Mouse (Mus musculus): ENCODE results near the gene Map3k12. TPM values are rescaled to one million over a fixed set of nuclear protein-coding genes. Genes with fewer than 3 reads are reported as not detected.

The Map3k12 gene
- total and polyA plus RNA-seq, 2 experiments from 2014 or later: 41.2 to 86.1 TPM

DNA sequence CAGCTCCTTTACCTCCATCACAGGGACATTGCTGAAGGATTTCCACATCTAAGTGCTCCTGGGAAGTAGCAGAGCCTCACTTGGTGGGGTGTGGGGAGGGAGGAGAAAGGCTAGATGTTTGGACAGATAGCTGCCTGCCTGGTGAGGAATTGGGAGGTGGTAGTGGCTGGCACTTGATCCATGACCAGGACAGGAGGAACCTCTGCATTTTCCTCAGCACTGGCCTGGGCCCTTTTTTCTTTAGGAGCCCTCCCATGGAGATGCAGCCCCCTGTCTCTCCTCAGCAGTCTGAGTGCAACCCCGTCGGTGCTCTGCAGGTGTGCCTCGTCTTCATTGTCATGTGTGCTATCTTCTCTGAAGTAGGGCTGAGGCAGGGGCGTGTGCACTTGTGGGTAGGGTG is 4.6 kb upstream of the Map3k12 start:
- 91% methylated on average over 4 of the region's 4 CpGs for WGBS
- DNase-seq (ENCODE audit: low spot score) (no peak), ATAC-seq (no peak)
- Histone ChIP-seq H3K4me3 (ENCODE audit: low read length) (no peak overlapping the region), H3K36me3 (ENCODE audit: insufficient read depth, low read length) (peaks cover 5% of the 10 kb centered on the region), H3K4me2 (ENCODE audit: low read depth, low read length) (no peak overlapping the region), H3K9me3 (ENCODE audit: low read length) (no peaks in the 10 kb centered on the region), H3K4me1 (ENCODE audit: insufficient read depth, low read length) (peaks cover 8% of the 10 kb centered on the region; the same call in 1 of the 2 replicates), H3K27ac (no peak overlapping the region), H3K27me3 (ENCODE audit: insufficient read depth, low read length) (no peaks in the 10 kb centered on the region), H3K9ac (replicated peaks; ENCODE audit: low read length) (no peak overlapping the region)
- TF ChIP-seq CTCF (IDR thresholded peaks at IDR 0.05; ENCODE audit: low read depth): no peak

DNA sequence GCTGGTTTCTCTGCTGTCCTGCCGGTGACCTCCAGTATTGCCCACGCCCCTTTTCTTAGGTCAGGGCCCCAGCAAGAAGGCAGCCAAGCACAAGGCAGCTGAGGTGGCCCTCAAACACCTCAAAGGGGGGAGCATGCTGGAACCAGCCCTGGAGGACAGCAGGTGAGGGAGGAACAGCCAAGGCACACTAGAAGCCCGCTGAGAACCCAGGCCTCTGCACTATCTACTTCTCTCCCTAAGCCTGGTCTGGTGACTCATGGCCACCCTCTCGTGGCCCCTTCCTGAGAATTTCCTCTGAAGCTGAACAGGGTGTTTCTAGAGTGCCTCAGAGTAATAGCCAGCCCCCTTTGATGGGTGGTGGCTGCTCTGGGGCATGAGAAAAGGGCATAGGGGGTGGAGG is 3.6 kb upstream of the Map3k12 start:
- Histone ChIP-seq H3K9ac (replicated peaks; ENCODE audit: low read length) (no peak overlapping the region), H3K9me3 (ENCODE audit: low read length) (no peaks in the 10 kb centered on the region), H3K27ac (no peak overlapping the region), H3K4me2 (ENCODE audit: low read depth, low read length) (no peak overlapping the region), H3K4me3 (ENCODE audit: low read length) (no peak overlapping the region), H3K4me1 (ENCODE audit: insufficient read depth, low read length) (peaks cover 14% of the 10 kb centered on the region), H3K27me3 (ENCODE audit: insufficient read depth, low read length) (no peaks in the 10 kb centered on the region), H3K36me3 (ENCODE audit: insufficient read depth, low read length) (peaks cover 5% of the 10 kb centered on the region)
- 84% methylated on average over 4 of the region's 4 CpGs for WGBS
- ATAC-seq: no peak
- DNase-seq (ENCODE audit: low spot score): no peak
- TF ChIP-seq CTCF (IDR thresholded peaks at IDR 0.05; ENCODE audit: low read depth): no peak

- 65% methylated on average over 15 of the region's 17 CpGs for WGBS
- no peak for ATAC-seq
- H3K27ac ChIP-seq: peak overlapping the region; percentile 99
- H3K9me3 ChIP-seq (ENCODE audit: low read length): no peaks in the 10 kb centered on the region
- H3K27me3 ChIP-seq (ENCODE audit: insufficient read depth, low read length): no peaks in the 10 kb centered on the region
- no peak for DNase-seq (ENCODE audit: low spot score)
- peak overlapping the region; percentile 76 for H3K4me3 ChIP-seq (ENCODE audit: low read length)
- H3K36me3 ChIP-seq (ENCODE audit: insufficient read depth, low read length): peaks cover 5% of the 10 kb centered on the region
- peaks cover 16% of the 10 kb centered on the region for H3K4me1 ChIP-seq (ENCODE audit: insufficient read depth, low read length)
- peak overlapping the region; percentile 95 for H3K4me2 ChIP-seq (ENCODE audit: low read depth, low read length)
- H3K9ac ChIP-seq (replicated peaks; ENCODE audit: low read length): peak overlapping the region; percentile 75
- no peak for TF ChIP-seq CTCF (IDR thresholded peaks at IDR 0.05; ENCODE audit: low read depth)
Observed at GRCm38 (mm10) chr15:102519211-102520141, 2.6 kb upstream of the Map3k12 start.

DNA sequence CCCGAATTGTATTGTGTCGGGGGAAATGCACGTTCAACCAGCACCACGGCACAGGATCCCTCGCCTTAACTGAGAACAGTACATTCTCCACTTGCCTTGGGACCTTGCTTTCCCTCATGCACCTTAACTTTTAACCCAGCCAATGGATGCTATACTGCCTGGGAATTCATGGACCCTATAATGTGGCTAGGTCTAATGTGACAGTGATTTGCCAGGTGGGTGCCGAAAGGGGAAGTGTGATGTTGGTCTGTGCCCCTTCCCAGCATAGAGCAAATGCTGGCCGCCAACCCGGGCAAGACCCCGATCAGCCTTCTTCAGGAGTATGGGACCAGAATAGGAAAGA is 2.0 kb upstream of the Map3k12 start:
- peak overlapping the region; percentile 76 for H3K4me3 ChIP-seq (ENCODE audit: low read length)
- no peak for DNase-seq (ENCODE audit: low spot score)
- H3K27me3 ChIP-seq (ENCODE audit: insufficient read depth, low read length): no peaks in the 10 kb centered on the region
- WGBS: 17% methylated on average over 9 of the region's 9 CpGs
- peak overlapping the region; percentile 75 for H3K9ac ChIP-seq (replicated peaks; ENCODE audit: low read length)
- H3K9me3 ChIP-seq (ENCODE audit: low read length): no peaks in the 10 kb centered on the region
- H3K27ac ChIP-seq: peak overlapping the region; percentile 99
- peaks cover 5% of the 10 kb centered on the region for H3K36me3 ChIP-seq (ENCODE audit: insufficient read depth, low read length)
- TF ChIP-seq CTCF (IDR thresholded peaks at IDR 0.05; ENCODE audit: low read depth): no peak
- peaks cover 16% of the 10 kb centered on the region for H3K4me1 ChIP-seq (ENCODE audit: insufficient read depth, low read length)
- H3K4me2 ChIP-seq (ENCODE audit: low read depth, low read length): peak overlapping the region; percentile 95
- ATAC-seq: no peak

DNA sequence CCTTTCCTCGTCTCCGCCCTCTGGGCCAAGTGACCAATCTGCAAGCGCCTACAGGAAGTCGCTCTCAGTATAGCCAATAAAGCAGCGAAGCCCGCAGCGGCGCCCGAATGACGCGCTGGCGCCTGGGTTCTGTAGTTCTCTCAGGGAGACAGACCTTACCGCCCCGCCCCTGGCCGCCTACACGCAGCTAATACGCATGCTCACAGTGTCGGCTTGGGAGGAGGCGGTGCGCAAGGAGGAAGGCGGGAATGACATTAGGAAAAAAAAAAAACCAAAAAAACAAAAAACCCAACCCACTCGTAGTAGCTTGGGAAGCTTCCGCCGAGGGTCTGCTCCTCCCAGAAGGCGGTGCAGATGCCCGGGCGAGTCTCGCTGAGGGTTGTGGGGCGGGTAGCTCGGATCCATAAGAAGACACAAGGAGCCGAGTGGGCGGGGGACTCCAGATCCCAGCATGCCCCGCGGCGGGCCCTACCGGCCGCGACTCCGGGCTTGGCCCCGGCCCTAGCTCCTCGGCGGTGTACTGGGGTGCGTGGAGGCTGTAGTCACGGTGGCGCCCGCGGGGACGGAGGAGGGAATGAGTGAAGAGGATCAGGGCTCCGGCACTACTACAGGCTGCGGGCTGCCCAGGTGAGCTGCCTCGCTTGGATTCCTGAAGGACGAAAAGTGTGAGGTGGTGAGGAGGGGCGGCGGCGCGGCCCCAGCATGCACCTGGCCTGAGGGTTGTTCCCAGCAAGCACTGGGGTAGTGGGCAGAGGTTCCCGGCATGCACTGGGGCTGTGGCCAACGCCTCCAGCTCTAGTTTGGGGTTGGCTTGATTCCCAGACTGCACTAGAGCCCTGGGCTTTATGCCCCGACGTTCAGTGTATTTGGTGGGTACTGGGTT is 1.4 kb upstream of the Map3k12 start, which contains the start of gene Tarbp2:
Gene Tarbp2 (plus strand): TSS at position 217 of the 883 bp plus-strand sequence.
- Histone ChIP-seq H3K4me1 (ENCODE audit: insufficient read depth, low read length) (peaks cover 16% of the 10 kb centered on the region), H3K27me3 (ENCODE audit: insufficient read depth, low read length) (no peaks in the 10 kb centered on the region), H3K36me3 (ENCODE audit: insufficient read depth, low read length) (peaks cover 5% of the 10 kb centered on the region), H3K9ac (replicated peaks; ENCODE audit: low read length) (peak within 1 kb of the TSS; percentile 79), H3K4me2 (ENCODE audit: low read depth, low read length) (peak within 1 kb of the TSS; percentile 95), H3K27ac (peak within 1 kb of the TSS; percentile 99), H3K4me3 (ENCODE audit: low read length) (peak within 1 kb of the TSS; percentile 76), H3K9me3 (ENCODE audit: low read length) (no peaks in the 10 kb centered on the region)
- WGBS: under 1% methylated on average over 60 of the region's 60 CpGs
- ATAC-seq: peak; percentile 93
- DNase-seq (ENCODE audit: low spot score): peak; percentile 100
- no peak for TF ChIP-seq CTCF (IDR thresholded peaks at IDR 0.05; ENCODE audit: low read depth)

DNA sequence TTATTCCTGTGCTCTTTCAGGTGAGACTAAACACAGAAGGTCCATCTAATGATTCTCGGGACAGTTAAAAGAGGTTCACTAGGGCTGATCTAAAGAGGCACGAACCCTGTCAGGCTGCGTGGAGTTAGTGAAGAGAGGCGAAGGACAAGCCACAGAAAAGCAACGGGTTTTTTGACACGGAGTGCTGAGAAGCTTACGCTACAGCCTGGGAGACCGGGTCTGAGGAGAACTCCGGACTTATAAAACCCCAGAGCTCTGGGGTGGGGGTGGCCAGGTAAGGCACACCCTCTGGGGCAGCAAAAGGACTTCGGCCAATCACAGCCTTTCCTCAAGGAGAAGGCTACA is 739 bp upstream of the Map3k12 start:
- H3K9me3 ChIP-seq (ENCODE audit: low read length): no peaks in the 10 kb centered on the region
- H3K27ac ChIP-seq: peak overlapping the region; percentile 99
- H3K27me3 ChIP-seq (ENCODE audit: insufficient read depth, low read length): no peaks in the 10 kb centered on the region
- no peak for TF ChIP-seq CTCF (IDR thresholded peaks at IDR 0.05; ENCODE audit: low read depth)
- H3K4me2 ChIP-seq (ENCODE audit: low read depth, low read length): peak overlapping the region; percentile 95
- under 1% methylated on average over 10 of the region's 10 CpGs for WGBS
- peaks cover 16% of the 10 kb centered on the region for H3K4me1 ChIP-seq (ENCODE audit: insufficient read depth, low read length)
- peak overlapping the region; percentile 76 for H3K4me3 ChIP-seq (ENCODE audit: low read length)
- no peak for DNase-seq (ENCODE audit: low spot score)
- peaks cover 5% of the 10 kb centered on the region for H3K36me3 ChIP-seq (ENCODE audit: insufficient read depth, low read length)
- ATAC-seq: no peak
- H3K9ac ChIP-seq (replicated peaks; ENCODE audit: low read length): peak overlapping the region; percentile 79
